Comparison of ENCODE assay signal across 11 mouse cellular contexts in genomic region chr16:23227851-23228250, GRCm38 (mm10). TPM values are rescaled to one million over a fixed set of nuclear protein-coding genes. Genes with fewer than 3 reads are reported as not detected.
A peak's percentile ranks its signal among the peaks of the same experiment; 100 is the strongest.
DNase-seq lines count a peak whose midpoint lies in the region; ATAC-seq and TF ChIP-seq lines count a peak whose summit lies in the region.
"Had no signal": no experiment of that assay in that cellular context is flagged by ENCODE, and none has a peak within 500 bp of the region (broad histone marks: within the 10 kb centered on the region; RNA-seq: fewer than 3 reads in every experiment).

No protein-coding gene starts in this region.

- no peak for ATAC-seq in heart, embryonic 15.5 days (replicated peaks; ENCODE audit: insufficient number of reproducible peaks, insufficient read depth, low FRiP score, low read depth)
- no peak for ATAC-seq in hindbrain, embryonic 15.5 days (ENCODE audit: low FRiP score, low read depth)
- no peak for ATAC-seq in erythroblast, adult 5-6 weeks (replicated peaks; ENCODE audit: low FRiP score, poor library complexity, severe bottlenecking)

- 55% methylated on average over 6 of the region's 6 CpGs for WGBS in heart, embryonic 15.5 days
- WGBS in spleen, adult 2 months: 62% methylated on average over 6 of the region's 6 CpGs
- WGBS in hindbrain, embryonic 15.5 days: 31% methylated on average over 6 of the region's 6 CpGs
- WGBS in olfactory bulb, adult 2 months: 55% methylated on average over 6 of the region's 6 CpGs

- TF ChIP-seq CTCF in spleen, adult 2 months (IDR thresholded peaks at IDR 0.05; ENCODE audit: extremely low read depth, insufficient read depth, insufficient read length, insufficient replicate concordance): no peak
- no peak for TF ChIP-seq CTCF in olfactory bulb, adult 2 months (IDR thresholded peaks at IDR 0.05; ENCODE audit: insufficient read depth, low read depth, low read length)

- H3K27ac ChIP-seq in heart, embryonic 15.5 days: no peak overlapping the region
- H3K27ac ChIP-seq in spleen, adult 2 months (ENCODE audit: insufficient read depth, low read length): peak overlapping the region; percentile 24
- no peak overlapping the region for H3K27ac ChIP-seq in hindbrain, embryonic 15.5 days (replicated peaks)
- H3K27ac ChIP-seq in olfactory bulb, adult 2 months (ENCODE audit: insufficient read depth, low read depth, low read length): peak overlapping the region; percentile 66

- no peaks in the 10 kb centered on the region for H3K36me3 ChIP-seq in heart, embryonic 15.5 days
- no peaks in the 10 kb centered on the region for H3K36me3 ChIP-seq in spleen, adult 2 months (ENCODE audit: control insufficient read depth, insufficient read depth, low read length)
- H3K36me3 ChIP-seq in hindbrain, embryonic 15.5 days: no peaks in the 10 kb centered on the region

- peak overlapping the region; percentile 93; the same call in 1 of the 2 replicates for H3K4me2 ChIP-seq in heart, embryonic 15.5 days
- H3K4me2 ChIP-seq in hindbrain, embryonic 15.5 days: peak overlapping the region; percentile 95

- no peak for DNase-seq in heart, postnatal 4 days
- DNase-seq in spleen, adult 2 months (ENCODE audit: low read depth in 1 of 2, low spot score in 2 of 2): no peak
- no peak for DNase-seq in spleen, postnatal 4 days (ENCODE audit: low spot score in 2 of 2)
- DNase-seq in kidney, postnatal 14 days: no peak
- DNase-seq: kidney, adult 8-10 months; right cerebral cortex, postnatal 25 days had no signal

- peaks cover 45% of the 10 kb centered on the region for H3K4me1 ChIP-seq in heart, embryonic 15.5 days (replicated peaks)
- H3K4me1 ChIP-seq in spleen, adult 2 months (ENCODE audit: control insufficient read depth, insufficient read depth, insufficient read length): peaks cover 24% of the 10 kb centered on the region; the same call in 1 of the 2 replicates
- H3K4me1 ChIP-seq in hindbrain, embryonic 15.5 days (replicated peaks): peaks cover 42% of the 10 kb centered on the region
- H3K4me1 ChIP-seq in olfactory bulb, adult 2 months (ENCODE audit: control insufficient read depth, insufficient read depth, low read length): peaks cover 13% of the 10 kb centered on the region

- H3K4me3 ChIP-seq in heart, embryonic 15.5 days: no peak overlapping the region
- H3K4me3 ChIP-seq in spleen, adult 2 months (ENCODE audit: extremely low read depth, insufficient read depth, insufficient read length): no peak overlapping the region
- peak overlapping the region; percentile 70 for H3K4me3 ChIP-seq in hindbrain, embryonic 15.5 days
- H3K4me3 ChIP-seq in olfactory bulb, adult 2 months (ENCODE audit: insufficient read depth, low read depth, low read length): no peak overlapping the region
- H3K4me3 ChIP-seq: megakaryocyte, embryonic 14.5 days had no signal

- TF ChIP-seq POLR2A in spleen, adult 2 months (IDR thresholded peaks at IDR 0.05; ENCODE audit: low read depth, low read length): no peak
- TF ChIP-seq POLR2A in olfactory bulb, adult 2 months (IDR thresholded peaks at IDR 0.05; ENCODE audit: insufficient read depth, low read depth, low read length): no peak

- no peaks in the 10 kb centered on the region for H3K9me3 ChIP-seq in heart, embryonic 15.5 days (replicated peaks)
- H3K9me3 ChIP-seq in hindbrain, embryonic 15.5 days: no peaks in the 10 kb centered on the region
- H3K9me3 ChIP-seq: megakaryocyte, embryonic 14.5 days had no signal

- peaks cover 5% of the 10 kb centered on the region; the same call in 1 of the 2 replicates for H3K27me3 ChIP-seq in heart, embryonic 15.5 days
- H3K27me3 ChIP-seq in spleen, adult 2 months (ENCODE audit: control insufficient read depth, insufficient read depth, low read length): no peaks in the 10 kb centered on the region; the same call in 1 of the 2 replicates
- H3K27me3 ChIP-seq in hindbrain, embryonic 15.5 days: no peaks in the 10 kb centered on the region

- H3K9ac ChIP-seq in heart, embryonic 15.5 days: no peak overlapping the region
- H3K9ac ChIP-seq in hindbrain, embryonic 15.5 days: no peak overlapping the region

RNA-seq across cellular contexts. Expression of gene St6gal1, which starts 3.3 kb away (rescaled TPM):
- 14.8 and 19.1 TPM in 2 replicates for polyA plus RNA-seq in heart, embryonic 15.5 days (2015; fragmentation: Nextera tagmentation; extraction: Ambion mirVana)
- 10 to 100 TPM; 19.8 to 20.3 TPM for total RNA-seq in heart, postnatal 4 days (2021)
- polyA plus RNA-seq in spleen, adult 2 months (2012; rRNA removed): 30.5 and 33.1 TPM in 2 replicates
- polyA plus RNA-seq in hindbrain, embryonic 15.5 days (2015; fragmentation: Nextera tagmentation; extraction: Ambion mirVana): 24.6 and 27.8 TPM in 2 replicates
- polyA plus RNA-seq in olfactory bulb, adult 2 months (2012; ENCODE audit: insufficient read depth, insufficient read length, low replicate concordance, missing spikeins): not detected in 2 replicates
- total RNA-seq in erythroblast, adult 5-6 weeks (2015; ENCODE audit: low replicate concordance): 0.77 and 0.84 TPM in 2 replicates
- total RNA-seq in erythroblast, adult 5-6 weeks (2017; ENCODE audit: low replicate concordance): 1.1 and 1.4 TPM in 2 replicates

Comparison
In these comparisons a context has a peak if more than half of its experiments do, and no peak if none do; other contexts are left out.
1. H3K27ac ChIP-seq: peak in spleen, adult 2 months (single experiment) and olfactory bulb, adult 2 months (single experiment); none in heart, embryonic 15.5 days (single experiment) and hindbrain, embryonic 15.5 days (single experiment).